Mouse (Mus musculus) adrenal gland, adult 18-20 months (tissue): ENCODE measurements around the gene Gpsm2. TPM values are rescaled to one million over a fixed set of nuclear protein-coding genes. Genes with fewer than 3 reads are reported as not detected.
A peak's percentile ranks its signal among the peaks of the same experiment; 100 is the strongest.

Source experiments
- DNase-seq, 2 experiments: peaks; one replicate each; pipeline ENCODE4 v3.0.0; 2021 to 2022; ENCODE audit warnings: low spot score in 2 of 2
- long read RNA-seq, 2 experiments: library from polyadenylated mRNA; stranded (forward); transcript quantifications; one replicate each; pipeline ENCODE4 v2.0.0; 2021
- total RNA-seq, 2 experiments: library from RNA; stranded (reverse); gene quantifications; 1 replicate in 1 of 2; 2 replicates in 1 of 2; pipeline ENCODE4 v1.2.3; 2021

Gpsm2 gene
- total RNA-seq = 1 to 10 TPM; 1.1 to 2.8 TPM
- long read RNA-seq, experiment 1, partial matches to known transcripts = 0 of 1 reads
- long read RNA-seq, experiment 1, other reads (novel, unspliced or antisense) = 0 of 1 reads
- long read RNA-seq, experiment 2, partial matches to known transcripts = 0 of 4 reads
- long read RNA-seq, experiment 2, other reads (novel, unspliced or antisense) = 3 of 4 reads

GRCm38 (mm10) chr3:108722036-108722872 is at the start of gene Gpsm2:
TSS of gene Gpsm2 (minus strand) at chr3:108722309.
- peak; percentile 91 to 94 for DNase-seq

GRCm38 (mm10) chr3:108770725-108771368 is 48.7 kb upstream of the Gpsm2 start:
- peak; percentile 32 to 49 for DNase-seq

GRCm38 (mm10) chr3:108769547-108769946 is 47.4 kb upstream of the Gpsm2 start:
- DNase-seq = no peak

GRCm38 (mm10) chr3:108767416-108767815 is 45.3 kb upstream of the Gpsm2 start:
- no peak for DNase-seq

GRCm38 (mm10) chr3:108766943-108767342 is 44.8 kb upstream of the Gpsm2 start:
- DNase-seq = no peak

GRCm38 (mm10) chr3:108765476-108765875 is 43.4 kb upstream of the Gpsm2 start:
- no peak for DNase-seq

GRCm38 (mm10) chr3:108764976-108765375 is 42.9 kb upstream of the Gpsm2 start:
- no peak for DNase-seq

- DNase-seq = no peak
These were observed 41.6 kb upstream of the Gpsm2 start for GRCm38 (mm10) chr3:108763691-108764090.

GRCm38 (mm10) chr3:108762597-108763111 is 40.5 kb upstream of the Gpsm2 start:
- DNase-seq = no peak

GRCm38 (mm10) chr3:108759566-108760420 is 37.7 kb upstream of the Gpsm2 start:
- no peak for DNase-seq

GRCm38 (mm10) chr3:108757570-108757969 is 35.5 kb upstream of the Gpsm2 start:
- DNase-seq = no peak

GRCm38 (mm10) chr3:108756131-108756530 is 34.0 kb upstream of the Gpsm2 start:
- DNase-seq = no peak

GRCm38 (mm10) chr3:108755542-108755941 is 33.4 kb upstream of the Gpsm2 start:
- DNase-seq = no peak

- no peak for DNase-seq
These were observed 32.4 kb upstream of the Gpsm2 start for GRCm38 (mm10) chr3:108754541-108754940.

- DNase-seq = no peak
These were observed 29.6 kb upstream of the Gpsm2 start for GRCm38 (mm10) chr3:108751691-108752090.

GRCm38 (mm10) chr3:108751061-108751460 is 29.0 kb upstream of the Gpsm2 start:
- DNase-seq = no peak

- no peak for DNase-seq
These were observed 22.0 kb upstream of the Gpsm2 start for GRCm38 (mm10) chr3:108744060-108744459.

- DNase-seq = no peak
These were observed 17.1 kb upstream of the Gpsm2 start, which contains the start of gene Aknad1 for GRCm38 (mm10) chr3:108739045-108739708. TSS of gene Aknad1 (plus strand) at chr3:108739658.

GRCm38 (mm10) chr3:108737761-108738160 is 15.7 kb upstream of the Gpsm2 start:
- DNase-seq = no peak

- no peak for DNase-seq
These were observed 8.2 kb upstream of the Gpsm2 start for GRCm38 (mm10) chr3:108730316-108730715.
